Mouse (Mus musculus): ENCODE results near the gene Ccr1l1.
"Not testable (repeated sequence)": the region's sequence is repeated elsewhere in the genome, so short reads cannot be mapped to it uniquely, and the experiment has no call there.

DNA sequence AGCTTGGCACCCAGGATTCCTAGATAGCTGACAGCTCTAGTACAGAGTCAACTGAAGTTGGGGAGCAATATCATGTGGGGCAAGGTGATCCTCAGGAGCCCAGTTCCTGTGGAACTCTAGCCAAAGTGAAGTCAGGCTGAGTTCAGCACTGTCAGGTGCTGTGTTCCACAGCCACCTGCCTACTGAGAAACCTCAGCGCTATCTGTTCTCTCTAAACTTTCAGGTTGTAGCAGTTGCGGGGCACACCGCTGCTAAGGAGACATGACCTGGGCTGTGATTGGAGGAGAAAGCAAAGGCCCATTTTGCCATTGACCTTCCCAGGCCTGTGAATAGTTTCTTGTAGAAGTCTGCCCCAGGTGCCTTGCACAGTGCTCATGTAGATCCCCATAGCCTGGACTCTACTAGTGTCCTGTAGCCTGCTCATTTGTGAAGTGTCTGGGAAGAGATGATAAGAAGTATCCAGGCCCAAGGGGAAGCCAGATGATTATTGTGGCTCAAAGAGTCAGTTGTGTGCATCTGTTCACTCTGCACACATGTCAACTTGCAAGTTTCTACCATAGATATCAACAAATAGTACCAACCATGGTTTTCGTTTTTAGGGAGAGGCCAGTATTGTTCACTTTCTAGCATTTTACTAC lies 11.2 kb downstream of the Ccr1l1 start:
- not testable (repeated sequence) for TF ChIP-seq POLR2A (IDR thresholded peaks at IDR 0.05; ENCODE audit: low read depth, low read length); CTCF (IDR thresholded peaks at IDR 0.05; ENCODE audit: borderline replicate concordance, insufficient read depth, low read length)
